Mouse (Mus musculus) telencephalon, adult 2 months (tissue): ENCODE results near the gene Kctd4.
A peak's percentile ranks its signal among the peaks of the same experiment; 100 is the strongest.
"Not testable (repeated sequence)": the region's sequence is repeated elsewhere in the genome, so short reads cannot be mapped to it uniquely, and the experiment has no call there.

ENCODE experiments used
- DNase-seq: peaks from one replicate; pipeline ENCODE4 v3.0.0-alpha.2; 2011; ENCODE audit warnings: low read depth, low spot score

The Kctd4 gene

DNA sequence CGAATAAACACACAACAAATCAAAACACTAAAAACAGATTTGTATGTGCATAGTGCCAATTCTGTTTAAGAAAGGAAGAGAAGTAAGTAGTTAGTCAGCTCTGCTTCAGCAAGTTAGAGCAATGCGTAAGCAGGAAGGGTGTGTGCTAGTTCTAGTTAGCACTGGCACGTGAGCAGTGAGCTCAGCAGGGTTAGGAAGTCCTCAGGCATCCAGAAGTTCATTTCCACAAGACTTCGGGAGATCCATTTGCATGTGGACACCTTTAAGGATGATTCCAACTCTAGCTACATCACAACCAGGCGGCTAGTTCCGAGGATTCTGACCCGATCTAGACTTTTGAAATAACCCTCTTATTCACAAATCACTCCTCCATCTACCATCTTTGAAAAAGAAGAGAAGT lies at the start of gene Kctd4:
TSS of gene Kctd4 (plus strand) at position 244 of the 400 bp plus-strand sequence.
- DNase-seq: no peak

DNA sequence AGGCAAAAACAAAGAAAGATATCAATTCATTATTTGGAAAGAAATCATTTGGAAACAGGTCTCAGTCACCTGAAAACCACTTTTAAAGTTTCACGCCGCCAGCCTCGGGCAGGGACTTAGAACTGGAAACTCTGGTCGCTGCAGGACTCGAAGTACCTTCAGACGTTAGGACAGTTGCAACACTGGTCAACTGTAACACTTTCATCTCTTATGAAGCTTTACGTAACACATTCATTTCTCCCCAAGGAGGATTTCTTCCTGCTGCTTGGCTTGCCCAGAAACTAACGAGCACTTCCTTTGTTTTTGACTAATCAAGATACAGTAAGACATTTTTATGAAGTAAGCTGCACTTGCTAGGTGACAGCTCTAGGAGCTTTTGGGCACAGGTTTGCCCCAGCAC lies 47.9 kb upstream of the Kctd4 start:
- no peak for DNase-seq

DNA sequence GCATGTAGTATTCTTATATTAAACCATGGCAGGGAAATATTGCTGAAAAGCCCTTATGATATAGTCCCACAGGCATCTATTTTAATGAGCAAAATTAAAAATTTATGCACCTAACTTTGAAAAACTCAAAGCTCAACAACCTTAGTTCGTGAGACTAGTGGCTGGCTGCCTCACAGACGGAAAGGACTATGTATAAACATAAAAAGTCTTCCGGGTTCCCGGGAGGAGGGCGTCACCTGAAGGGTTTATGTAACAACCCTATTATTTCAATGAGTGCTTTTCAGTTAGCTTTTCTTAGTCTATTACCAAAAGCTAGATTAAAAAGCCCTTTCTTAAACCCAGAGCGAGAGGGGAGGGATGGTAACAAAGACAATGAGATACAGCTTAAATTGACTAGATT lies 42.8 kb upstream of the Kctd4 start:
- DNase-seq: peak; percentile 50

DNA sequence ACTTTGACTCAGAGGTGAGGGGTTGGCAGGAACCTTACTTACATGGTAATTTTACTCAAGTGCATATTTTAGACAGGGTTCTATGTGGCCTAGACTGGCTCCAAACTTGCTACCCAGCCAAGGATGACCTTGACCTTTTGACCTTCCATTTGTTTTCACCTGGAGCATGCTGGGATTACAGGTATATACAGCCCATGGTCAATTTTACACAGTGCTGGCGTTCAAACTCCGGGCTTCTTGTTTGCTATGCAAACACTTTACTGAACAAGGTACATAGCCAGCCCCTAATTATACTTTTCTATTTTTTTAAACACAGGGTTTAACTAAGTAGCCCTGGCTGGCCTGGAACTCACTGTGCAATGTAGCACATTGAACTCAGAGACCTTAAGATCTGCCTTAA lies 42.1 kb upstream of the Kctd4 start:
- no peak for DNase-seq

DNA sequence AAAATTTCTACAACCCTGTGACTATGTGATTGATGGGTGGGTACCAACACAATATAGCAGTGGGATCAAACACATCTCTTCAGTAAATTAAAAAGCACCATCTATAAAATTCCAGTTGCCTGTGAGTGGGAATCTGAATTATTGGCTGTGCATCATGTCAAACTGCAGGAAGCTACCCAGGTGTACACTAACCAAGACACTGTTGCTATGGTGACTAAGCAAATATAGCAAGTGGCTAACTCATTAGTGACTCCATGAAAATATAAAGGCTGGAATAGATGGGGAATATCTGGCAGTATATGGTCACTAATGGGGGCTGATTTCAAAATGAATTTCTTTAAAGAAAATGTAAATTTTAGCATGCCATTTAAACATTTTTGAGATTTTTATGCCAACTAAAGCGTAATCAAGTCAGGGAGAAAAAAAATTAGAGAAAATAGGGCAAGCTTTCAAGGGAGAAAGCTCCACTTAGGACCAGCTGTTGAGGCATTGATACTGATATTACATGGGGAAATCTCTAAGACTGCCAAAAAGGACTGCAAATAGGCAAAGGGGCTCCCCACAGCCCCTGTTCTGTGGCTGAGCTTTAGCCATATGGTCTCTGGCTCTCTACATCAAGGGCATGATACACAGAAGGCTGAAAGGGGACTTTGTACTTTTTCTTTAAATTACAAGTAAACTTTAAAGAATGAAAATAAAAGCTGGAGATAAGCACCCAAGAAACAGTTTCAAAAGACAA lies 31.3 kb upstream of the Kctd4 start:
- DNase-seq: no peak

DNA sequence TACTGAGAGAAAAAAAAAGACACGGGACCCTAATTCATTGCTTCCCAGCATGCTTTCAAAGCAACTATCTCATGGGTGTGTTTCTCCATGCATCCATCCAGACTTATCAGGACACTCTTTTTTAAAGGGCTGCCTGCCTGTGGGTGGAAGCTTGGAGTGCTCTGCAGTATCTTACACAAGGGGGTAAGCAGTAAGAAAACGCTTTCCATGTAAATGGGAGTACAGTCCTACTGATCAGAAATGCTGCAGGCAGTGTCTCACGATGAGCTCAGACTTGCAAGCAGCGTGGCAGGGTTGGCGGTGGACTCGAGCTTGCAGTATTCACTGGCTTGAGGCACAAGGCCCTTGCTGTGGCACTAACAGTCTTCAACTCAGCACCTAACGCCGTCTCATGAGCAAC lies 25.1 kb upstream of the Kctd4 start:
- DNase-seq: not testable (repeated sequence)

DNA sequence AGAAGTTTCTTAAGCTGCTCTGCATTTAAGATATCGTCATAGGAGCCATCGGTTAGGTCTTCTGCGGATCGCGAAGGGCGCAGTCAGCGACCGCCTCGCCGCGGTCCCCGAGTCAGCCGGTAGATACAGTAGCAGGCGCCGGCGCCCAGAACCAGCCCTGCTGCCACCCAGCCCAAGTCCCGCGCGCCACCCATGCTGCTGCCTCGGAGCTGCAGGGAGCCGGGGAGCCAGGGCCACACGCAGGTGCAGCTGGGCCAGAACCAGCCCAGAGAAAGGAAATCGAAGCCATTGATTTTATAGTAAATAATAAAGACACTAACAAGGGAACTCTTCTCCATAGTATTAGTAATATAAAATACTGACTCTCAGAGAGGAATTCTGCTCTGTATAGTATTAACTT lies 23.5 kb upstream of the Kctd4 start:
- no peak for DNase-seq

DNA sequence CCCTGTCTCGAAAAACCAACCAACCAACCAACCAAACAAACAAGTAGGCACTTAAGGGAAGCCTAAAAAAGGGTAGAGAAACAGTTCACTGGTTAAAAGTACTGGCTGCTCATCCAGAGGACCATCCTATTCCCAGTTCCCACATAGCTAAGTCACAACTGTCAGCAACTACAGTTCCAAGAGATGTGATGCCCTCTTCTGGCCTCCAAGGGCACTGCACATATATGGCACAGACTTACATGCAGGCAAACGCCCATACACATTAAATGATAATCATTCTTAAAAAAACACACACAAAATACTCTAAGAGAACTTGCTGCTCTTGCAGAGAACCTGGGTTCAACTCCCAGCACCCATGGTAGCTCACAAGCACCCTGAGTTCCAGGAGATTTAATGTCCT lies 20.4 kb upstream of the Kctd4 start:
- no peak for DNase-seq

DNA sequence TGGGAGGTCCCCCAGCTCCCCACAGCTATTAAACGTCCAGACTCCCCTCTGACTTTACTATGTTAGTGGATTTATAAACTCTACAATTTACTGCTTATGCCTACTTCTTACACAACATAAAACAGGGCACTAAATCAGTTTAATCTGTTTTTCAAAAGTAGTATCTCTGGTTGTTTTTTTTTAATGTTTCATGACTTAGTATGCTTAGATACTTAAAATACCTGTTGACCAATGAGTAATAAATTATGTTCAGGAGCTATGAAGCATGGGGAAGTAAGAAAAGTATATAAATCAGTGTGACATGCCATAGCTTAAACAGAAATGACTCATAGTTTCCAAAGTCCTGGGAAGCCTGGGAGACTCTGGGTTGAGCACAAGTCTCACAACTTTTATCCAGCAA lies 17.1 kb upstream of the Kctd4 start:
- DNase-seq: no peak

DNA sequence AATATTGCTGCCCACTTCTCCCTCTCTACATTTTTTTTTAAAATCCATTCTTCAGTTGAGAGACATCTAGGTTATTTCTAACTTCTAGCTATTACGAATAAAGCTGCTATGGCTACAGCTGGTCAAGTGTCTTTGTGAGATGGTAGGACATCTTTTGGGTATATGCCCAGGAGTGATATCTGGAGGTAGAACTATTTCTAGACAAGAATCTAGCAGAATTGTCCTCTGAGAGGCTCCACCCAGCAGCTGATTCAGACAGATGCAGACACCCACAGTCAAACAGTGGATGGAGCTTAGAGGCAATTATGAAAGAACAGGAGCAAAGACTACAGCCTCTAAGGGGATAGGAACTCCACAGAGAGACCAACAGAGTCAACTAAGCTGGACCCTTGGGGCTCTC lies 13.3 kb upstream of the Kctd4 start:
- no peak for DNase-seq

DNA sequence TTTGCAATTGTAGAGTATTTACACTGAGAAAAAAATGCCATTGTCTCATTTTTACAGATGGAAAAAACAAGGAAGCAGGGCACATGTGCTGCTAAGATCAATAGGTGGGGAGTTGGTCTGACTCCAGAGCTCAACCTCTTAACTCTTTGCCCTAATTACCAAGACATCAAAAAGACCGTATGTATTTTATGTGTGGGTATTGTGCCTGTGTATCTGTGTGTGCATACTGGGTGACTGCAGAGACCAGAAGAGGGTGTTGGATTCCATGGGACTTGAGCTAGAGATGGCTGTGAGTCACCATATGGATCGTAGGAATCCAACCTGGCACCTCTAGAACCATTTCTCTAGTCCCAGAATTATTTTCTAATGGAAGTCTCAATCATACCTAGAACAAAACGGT lies 12.4 kb upstream of the Kctd4 start:
- no peak for DNase-seq

DNA sequence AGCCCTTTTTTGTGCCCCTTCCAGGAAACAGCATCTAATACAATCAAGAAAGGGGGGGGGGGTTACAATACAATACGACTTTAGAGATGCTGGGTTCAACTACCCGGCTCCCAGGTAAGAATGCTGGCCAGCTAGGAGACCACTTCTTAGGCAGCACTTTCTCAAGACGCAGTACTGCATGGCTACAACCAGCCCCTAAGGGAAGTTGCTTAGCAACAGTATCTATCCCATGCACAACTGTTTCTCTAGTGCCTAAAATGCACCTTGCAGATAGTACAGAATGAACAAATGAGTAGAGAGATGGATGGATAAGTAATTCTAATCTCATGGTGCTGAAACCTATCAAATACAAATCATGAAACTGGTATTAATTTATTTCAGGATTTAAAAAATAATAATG lies 7.1 kb upstream of the Kctd4 start:
- no peak for DNase-seq

DNA sequence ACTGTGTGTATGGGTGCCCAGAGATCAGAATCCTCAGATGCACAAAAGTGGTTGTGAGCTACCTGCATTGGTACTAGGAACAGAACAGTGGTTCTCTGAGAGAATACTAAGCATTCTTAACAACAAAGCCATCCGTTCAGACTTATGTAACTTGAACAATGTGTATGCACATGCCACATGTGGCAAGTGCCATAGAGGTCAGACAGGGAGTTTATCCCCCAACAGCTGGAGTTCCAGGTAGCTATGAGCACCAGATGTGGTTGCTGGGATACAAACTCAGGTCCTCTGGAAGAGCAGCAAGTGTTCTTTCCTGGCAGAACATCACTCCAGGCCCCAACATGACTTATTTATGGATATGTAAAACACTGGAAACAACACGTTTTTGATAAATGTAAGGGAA lies 1.8 kb upstream of the Kctd4 start:
- no peak for DNase-seq

DNA sequence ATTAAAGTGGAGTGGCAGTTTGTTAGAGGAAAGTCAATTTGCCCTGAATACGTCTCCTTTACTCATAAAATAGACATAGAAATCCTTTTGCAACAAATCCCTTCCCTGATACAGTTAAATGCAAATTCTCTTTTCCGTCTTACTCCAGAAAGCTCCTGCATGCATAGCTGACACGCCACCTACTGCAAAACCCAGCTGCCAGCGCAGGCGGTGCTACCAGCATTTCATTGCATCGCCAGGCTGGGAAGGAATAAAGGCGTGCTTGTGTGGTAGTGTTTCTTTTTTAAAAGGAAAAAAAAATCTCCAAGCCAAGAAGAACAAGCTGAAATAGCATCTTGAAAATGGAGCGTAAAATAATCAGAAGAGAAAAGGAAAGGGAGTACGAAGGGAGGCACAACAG lies 7.4 kb downstream of the Kctd4 start:
- DNase-seq: peak; percentile 91

DNA sequence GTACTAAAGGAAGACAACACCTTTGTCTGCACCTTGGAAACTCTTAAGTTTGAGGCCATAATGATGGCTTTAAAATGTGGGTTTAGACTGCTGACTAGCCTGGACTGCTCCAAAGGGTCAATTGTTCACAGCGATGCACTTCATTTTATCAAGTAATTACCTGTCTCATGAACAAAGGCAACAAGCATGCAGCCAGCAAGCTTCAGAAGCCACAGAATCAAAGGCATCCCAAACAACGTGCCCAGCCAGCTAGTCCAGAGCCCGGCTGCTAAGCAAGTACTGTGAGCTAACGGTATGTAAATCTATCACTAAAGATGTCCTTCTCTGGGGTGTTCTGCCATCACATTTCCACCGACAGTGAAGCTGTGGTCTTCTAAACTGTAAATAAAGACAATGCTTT lies 8.4 kb downstream of the Kctd4 start:
- DNase-seq: no peak

DNA sequence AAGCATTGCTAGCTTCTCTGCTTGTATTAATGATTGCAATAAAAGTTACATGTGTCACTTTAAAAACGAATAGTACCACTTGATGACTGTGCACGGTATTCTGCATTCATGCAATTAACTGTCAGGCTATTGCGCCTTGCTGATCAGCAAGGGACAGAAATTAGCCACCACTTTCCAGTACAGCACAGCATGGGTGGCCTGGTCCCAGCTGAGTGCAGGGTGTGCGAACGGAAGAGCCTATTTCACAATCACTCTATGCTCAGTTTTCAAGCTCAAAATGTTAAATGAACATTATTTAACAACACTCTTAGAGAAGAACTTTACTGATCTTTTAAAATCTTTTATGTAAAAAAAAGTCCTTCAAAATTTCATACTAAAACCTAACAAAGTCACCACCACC lies 9.2 kb downstream of the Kctd4 start:
- no peak for DNase-seq

DNA sequence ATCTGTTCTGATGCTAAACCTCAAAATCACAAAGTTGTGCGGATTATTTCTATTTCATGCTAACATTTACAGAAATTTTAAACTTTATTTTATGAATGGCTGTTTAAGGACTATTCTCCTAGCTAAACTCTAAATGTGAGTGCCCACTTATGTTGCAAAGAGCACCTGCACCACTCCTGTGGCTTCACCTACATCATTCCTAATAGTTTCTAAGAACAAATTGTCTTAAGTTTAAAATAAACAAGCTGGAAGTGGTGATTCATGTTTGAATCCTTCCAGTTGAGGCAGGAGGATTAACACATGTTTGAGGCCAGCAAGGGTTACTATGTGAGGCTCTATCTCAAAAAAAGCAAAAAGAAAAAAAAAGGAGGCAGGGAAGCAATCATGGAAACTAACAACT lies 9.6 kb downstream of the Kctd4 start:
- no peak for DNase-seq

DNA sequence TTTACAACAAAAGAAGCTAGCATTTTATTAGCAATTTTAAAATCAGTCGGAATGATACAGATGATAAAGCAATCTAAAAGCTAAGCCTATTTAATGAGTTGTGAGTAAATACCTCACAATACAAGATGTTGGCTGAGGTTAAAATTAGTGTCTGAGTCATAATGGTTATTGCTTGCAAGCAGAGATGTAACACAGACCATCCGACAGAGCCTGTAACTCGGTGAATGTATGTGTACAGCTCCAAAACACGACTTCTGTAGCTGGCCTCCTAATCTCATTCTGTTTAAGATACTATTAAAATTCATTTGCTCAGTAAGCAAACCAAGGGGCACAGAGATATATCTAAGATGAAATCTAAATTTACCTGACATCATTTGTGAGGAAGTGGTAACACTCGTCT lies 12.5 kb downstream of the Kctd4 start:
- DNase-seq: no peak

DNA sequence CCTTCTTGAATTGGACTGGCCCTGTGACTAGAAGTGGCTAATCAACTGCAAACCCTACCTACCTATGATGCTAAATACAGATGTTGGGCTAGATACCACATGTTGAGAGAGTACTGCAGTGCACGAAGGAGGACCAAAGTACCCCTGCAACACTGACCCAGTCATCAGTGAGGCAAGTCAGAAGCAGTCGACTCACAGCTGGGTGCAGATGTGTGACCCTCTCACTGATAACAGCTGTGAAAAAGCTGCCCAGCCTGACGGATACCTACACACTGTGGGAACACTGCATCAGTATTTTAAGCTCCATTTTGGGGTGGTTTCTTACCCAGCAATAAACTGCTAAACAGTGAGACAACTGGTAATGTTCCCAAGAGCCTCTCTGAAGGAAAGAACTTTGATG lies 21.3 kb downstream of the Kctd4 start:
- DNase-seq: no peak

DNA sequence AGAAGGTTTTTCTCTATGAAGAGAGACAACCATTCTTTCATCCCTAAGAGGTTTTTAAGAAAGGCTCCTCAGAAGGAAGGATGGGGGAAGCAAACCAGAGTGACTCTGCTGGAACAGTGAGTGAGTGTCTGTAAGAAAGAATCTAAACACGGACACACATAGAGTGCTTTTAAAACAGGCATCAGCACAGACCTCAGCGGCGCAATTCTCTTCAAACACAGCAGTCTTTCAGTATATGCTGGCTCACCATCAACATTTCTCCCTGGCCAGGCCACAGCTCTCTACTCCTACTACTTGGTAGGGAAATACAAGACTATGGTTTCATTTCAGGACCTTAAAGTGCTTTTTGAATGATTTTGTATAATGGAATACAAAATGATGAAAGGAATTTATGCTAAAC lies 26.4 kb downstream of the Kctd4 start:
- DNase-seq: no peak

DNA sequence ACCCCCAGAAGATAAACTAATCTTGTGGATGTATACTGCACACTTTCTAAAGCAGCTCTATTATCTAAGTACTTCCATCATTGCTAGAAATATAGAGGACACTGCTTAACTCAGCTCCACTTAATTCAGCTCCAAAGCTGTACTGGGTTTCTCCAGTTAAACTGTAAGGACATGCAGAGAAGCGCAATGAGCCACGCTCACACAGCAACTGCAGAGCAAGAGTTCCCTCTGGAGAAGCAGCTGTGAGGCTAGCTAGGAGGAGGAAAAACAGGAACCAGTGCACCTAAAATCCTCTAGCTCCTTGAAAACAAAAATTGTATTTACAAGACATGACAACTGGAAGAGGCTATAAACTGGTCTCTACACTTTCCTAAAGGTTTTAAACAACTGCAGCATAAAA lies 29.1 kb downstream of the Kctd4 start:
- no peak for DNase-seq

DNA sequence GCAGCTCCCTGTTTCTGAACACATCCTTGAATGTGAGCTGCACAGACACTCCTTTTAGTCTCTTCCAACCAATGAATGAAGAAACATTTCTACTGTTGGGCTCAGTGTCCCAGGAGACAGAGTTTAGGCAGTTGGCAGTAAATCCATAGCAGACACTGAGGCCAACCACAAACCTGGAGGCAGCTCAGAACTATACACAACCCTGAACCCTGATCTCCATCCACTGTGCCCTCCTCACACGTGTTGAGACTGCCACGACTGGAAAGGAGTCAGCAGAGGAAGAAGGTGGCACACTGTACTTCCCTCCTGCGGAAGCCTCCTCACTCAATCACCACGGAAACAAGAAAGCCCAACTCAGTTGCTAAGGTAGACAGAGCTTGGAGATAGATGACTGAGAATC lies 30.3 kb downstream of the Kctd4 start:
- DNase-seq: no peak

DNA sequence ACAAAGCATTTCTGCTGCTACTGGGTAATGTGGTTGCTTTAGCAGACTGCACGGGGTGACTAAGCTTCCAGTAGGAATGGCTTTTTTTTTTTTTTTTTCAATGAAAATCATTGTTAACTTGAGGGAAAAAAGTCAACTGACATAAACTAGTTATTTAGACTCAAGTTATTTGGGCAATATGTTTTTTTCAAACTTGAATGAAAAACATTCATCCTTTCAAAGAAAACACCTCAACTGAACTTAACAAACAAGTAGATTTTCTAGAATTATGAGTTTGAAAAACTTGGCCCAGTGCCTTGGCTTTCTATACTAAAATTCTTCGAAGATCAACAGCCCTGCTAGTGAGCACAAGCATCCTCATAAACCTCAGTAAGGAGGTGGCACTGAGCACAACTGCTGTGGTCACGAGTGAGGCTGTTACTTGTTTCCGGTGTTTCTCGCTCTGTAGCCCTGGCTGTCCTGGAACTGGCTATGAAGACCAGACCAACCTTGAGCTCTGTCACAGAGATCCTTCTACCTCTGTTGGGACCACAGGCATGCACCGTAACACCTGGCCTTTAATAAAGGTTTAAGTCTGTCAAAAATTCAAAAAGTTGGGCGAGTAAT lies 32.2 kb downstream of the Kctd4 start:
- no peak for DNase-seq

DNA sequence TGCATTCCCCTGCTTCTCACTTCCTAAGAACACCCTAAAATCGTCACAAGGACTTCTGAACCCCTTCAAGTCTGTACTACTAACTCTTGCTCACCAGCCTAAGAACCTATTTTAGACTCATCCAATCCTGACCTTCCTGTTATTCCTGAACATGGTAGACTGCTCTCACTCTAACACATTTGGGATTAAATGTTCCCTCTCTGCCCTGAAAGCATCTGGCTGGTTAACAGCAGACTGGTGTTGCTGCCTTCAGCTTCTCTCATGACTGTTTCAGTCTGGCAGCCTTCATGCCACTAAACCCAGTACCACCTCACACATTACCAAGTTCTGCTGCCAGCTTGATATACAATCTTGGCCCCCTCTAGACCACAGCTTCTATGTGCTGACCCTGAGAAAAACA lies 34.4 kb downstream of the Kctd4 start:
- no peak for DNase-seq
